Mouse (Mus musculus) hindbrain, postnatal 0 days (tissue): Measurements from ENCODE around the gene Matn3. TPM values are rescaled to one million over a fixed set of nuclear protein-coding genes. Genes with fewer than 3 reads are reported as not detected.
"Not testable (repeated sequence)": the region's sequence is repeated elsewhere in the genome, so short reads cannot be mapped to it uniquely, and the experiment has no call there.

Source experiments
- ATAC-seq: fragments of 200-750 bp; cut with Nextera tagmentation; 2 replicates; pipeline ENCODE4 v1.8.0; 2017; ENCODE audit warnings: mild to moderate bottlenecking, moderate TSS enrichment, moderate library complexity
- DNase-seq: peaks from one replicate; pipeline ENCODE4 v3.0.0-alpha.2; 2015; ENCODE audit warnings: low spot score
- H3K27ac ChIP-seq: fragments of 300-500 bp; sonication (generic); 2 replicates; pipeline ENCODE4 v1.5.1; 2014; ENCODE audit warnings: mild to moderate bottlenecking
- H3K27me3 ChIP-seq: fragments of 300-500 bp; sonication (generic); 2 replicates; pipeline ENCODE4 v1.6.1; 2014; ENCODE audit warnings: low read length, mixed read lengths; ENCODE audit not compliant: insufficient read depth
- H3K36me3 ChIP-seq: fragments of 300-500 bp; sonication (generic); 2 replicates; pipeline ENCODE4 v1.6.1; 2014; ENCODE audit warnings: low read length, mixed read lengths; ENCODE audit not compliant: insufficient read depth
- H3K4me1 ChIP-seq: fragments of 300-500 bp; sonication (generic); 2 replicates; pipeline ENCODE4 v1.6.1; 2014; ENCODE audit warnings: antibody characterized with exemption, low read length, mixed read lengths; ENCODE audit not compliant: insufficient read depth
- H3K4me2 ChIP-seq: fragments of 300-500 bp; sonication (generic); 2 replicates; pipeline ENCODE4 v1.6.1; 2014; ENCODE audit warnings: low read depth, mild to moderate bottlenecking, low read length, moderate library complexity, mixed read lengths
- H3K4me3 ChIP-seq: fragments of 300-500 bp; sonication (generic); 2 replicates; pipeline ENCODE4 v1.5.1; 2014; ENCODE audit warnings: low read length
- H3K9ac ChIP-seq: fragments of 300-500 bp; sonication (generic); replicated peaks from 2 replicates; pipeline ENCODE4 v1.6.1; 2014; ENCODE audit warnings: mild to moderate bottlenecking, low read length, moderate library complexity, mixed read lengths
- H3K9me3 ChIP-seq: fragments of 300-500 bp; sonication (generic); 2 replicates; pipeline ENCODE4 v1.6.1; 2016; ENCODE audit warnings: low read length, mixed read lengths
- CTCF ChIP-seq: IDR thresholded peaks from 2 replicates; pipeline ENCODE4 v1.5.1; 2016; ENCODE audit warnings: antibody characterized with exemption, control low read depth, low read depth
- WGBS: fragments of 180-500 bp; shearing (Covaris S2); extraction: QIAGEN DNeasy Blood & Tissue Kit; methylation state at CpG from one replicate; pipeline ENCODE4 v1.1.7; 2014; 5-methylcytosine and 5-hydroxymethylcytosine counted together
- polyA plus RNA-seq: library from polyadenylated mRNA; unstranded; fragments of >200 nt; fragmentation: Nextera tagmentation; extraction: Ambion mirVana; gene quantifications from 2 replicates; pipeline ENCODE4 v1.2.1, GENCODE M21; 2015
- total RNA-seq: library from RNA; depleted of rRNA; stranded (reverse); fragments of >200 nt; gene quantifications from 2 replicates; pipeline ENCODE4 v1.2.3, GENCODE M21; 2014

The Matn3 gene
- total and polyA plus RNA-seq, 2 experiments from 2014 or later, result 0.10 to 0.31 TPM

DNA sequence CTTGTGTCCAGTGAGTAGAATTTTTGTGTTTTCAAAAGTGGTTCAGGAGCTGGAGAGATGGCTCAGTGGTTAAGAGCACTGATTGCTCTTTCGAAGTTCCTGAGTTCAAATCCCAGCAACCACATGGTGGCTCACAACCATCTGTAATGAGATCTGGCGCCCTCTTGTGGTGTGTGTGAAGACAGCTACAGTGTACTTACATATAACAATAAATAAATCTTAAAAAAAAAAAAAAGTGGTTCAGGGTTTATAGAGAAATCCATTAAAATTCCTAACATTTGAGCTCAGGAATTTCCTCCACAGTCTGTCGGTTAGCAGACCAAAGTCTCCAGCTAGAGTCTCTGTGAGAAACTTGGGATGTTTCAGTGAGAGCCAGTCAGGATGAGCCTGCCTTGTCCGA is 11.5 kb upstream of the Matn3 start:
- not testable (repeated sequence) for H3K4me2 ChIP-seq, H3K4me3 ChIP-seq, H3K9me3 ChIP-seq, DNase-seq, H3K9ac ChIP-seq, H3K4me1 ChIP-seq, ATAC-seq, H3K27ac ChIP-seq, H3K27me3 ChIP-seq
- TF ChIP-seq CTCF, result peak; percentile 51
- peaks cover 44% of the 10 kb centered on the region for H3K36me3 ChIP-seq
- WGBS, result 77% methylated on average over 4 of the region's 4 CpGs

DNA sequence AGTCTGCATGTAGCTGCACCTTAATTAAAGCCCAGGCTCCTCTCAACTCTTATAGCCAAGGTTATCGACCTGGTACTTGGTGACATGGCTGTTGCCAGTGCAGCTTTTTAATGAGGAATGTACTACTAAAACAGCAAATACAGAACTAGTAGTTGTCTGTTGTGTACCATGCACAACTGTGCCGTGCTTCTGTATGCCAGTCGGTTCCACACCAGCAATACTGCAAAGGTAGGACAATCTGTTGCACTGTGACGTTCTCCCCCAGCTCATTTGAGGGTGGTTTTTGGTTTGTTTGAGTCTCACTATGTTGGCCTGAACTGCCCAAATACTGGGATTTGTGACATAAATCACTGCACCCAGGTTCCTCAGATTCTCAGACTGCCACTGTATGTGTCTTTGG is 8.2 kb upstream of the Matn3 start:
- ATAC-seq, result no peak
- no peak overlapping the region for H3K4me2 ChIP-seq
- H3K4me3 ChIP-seq, result no peak overlapping the region
- 92% methylated on average over 4 of the region's 4 CpGs for WGBS
- peaks cover 38% of the 10 kb centered on the region for H3K36me3 ChIP-seq
- no peaks in the 10 kb centered on the region for H3K27me3 ChIP-seq
- H3K9ac ChIP-seq, result no peak overlapping the region
- H3K9me3 ChIP-seq, result no peaks in the 10 kb centered on the region
- H3K27ac ChIP-seq, result no peak overlapping the region
- no peak for TF ChIP-seq CTCF
- no peak for DNase-seq
- H3K4me1 ChIP-seq, result no peaks in the 10 kb centered on the region

GRCm38 (mm10) chr12:8940011-8941005 is 7.4 kb upstream of the Matn3 start:
- TF ChIP-seq CTCF, result no peak
- H3K4me2 ChIP-seq, result no peak overlapping the region

DNA sequence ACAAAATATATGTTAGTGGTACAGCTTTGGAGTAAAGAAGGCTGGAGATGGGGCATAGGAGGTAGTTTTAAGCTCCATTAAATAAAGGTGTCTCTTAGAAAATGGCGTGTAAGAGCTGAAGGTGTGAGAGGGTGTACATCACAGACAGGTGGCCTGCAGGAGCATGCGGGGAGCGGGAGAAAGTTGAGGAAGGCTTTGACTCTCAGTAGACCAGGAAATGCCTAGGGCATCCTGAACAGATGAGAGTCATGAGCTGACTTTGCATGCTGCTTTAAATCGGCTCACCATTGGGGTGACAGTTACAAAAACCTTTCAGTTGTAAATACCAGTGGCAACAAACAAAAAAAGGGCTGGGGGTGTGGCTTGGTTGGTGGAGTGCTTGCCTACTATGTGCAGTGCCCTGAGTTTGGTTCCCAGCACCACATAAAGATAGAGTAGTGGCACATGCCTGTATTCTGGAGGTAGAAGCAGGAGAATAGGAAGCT is 6.6 kb upstream of the Matn3 start:
- ATAC-seq, result no peak
- 69% methylated on average over 4 of the region's 4 CpGs for WGBS

More at GRCm38 (mm10) chr12:8940011-8941005, 7.4 kb upstream of the Matn3 start:
- Histone ChIP-seq H3K9me3 (no peaks in the 10 kb centered on the region), H3K27ac (no peak overlapping the region), H3K4me1 (no peaks in the 10 kb centered on the region), H3K27me3 (no peaks in the 10 kb centered on the region), H3K36me3 (peaks cover 30% of the 10 kb centered on the region), H3K9ac (no peak overlapping the region), H3K4me3 (no peak overlapping the region)
- DNase-seq (no peak), ATAC-seq (no peak)
- WGBS, result 70% methylated on average over 12 of the region's 12 CpGs

DNA sequence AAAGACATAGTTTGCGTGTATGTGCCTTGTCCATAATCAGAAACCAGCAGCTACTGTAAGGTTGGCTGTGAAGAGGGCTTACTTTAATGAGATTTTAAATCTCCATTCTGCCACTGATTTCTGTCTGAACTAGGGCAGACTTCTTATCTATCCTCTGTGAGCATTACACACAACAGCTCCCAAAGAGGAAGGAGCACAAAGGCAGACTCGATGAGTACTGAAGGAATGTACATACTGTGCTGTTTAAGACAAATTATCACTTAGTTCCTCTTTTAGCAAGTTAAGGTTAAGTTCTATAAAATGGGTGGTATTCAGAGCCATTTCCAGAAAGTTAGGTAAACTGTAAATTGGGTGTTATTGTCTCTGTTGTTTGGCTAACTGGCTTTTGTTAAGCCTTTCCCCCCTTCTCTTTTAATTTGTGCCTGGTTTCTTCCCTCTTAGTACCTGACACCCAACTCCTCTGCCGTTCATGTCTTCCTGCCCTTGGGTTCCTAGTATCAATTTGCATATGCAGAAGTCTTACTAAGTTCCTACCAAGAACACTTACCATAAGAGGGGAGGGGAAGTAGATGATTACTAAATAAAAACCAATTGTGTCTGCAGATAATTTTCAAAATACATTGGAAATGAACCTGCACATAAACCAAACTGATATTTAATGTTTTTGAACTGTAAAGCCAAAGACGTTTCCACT is 5.9 kb upstream of the Matn3 start:
- Histone ChIP-seq H3K36me3 (peaks cover 21% of the 10 kb centered on the region), H3K27ac (no peak overlapping the region), H3K4me1 (no peaks in the 10 kb centered on the region), H3K4me3 (no peak overlapping the region), H3K9me3 (no peaks in the 10 kb centered on the region), H3K9ac (no peak overlapping the region), H3K27me3 (no peaks in the 10 kb centered on the region), H3K4me2 (no peak overlapping the region)
- WGBS, result 70% methylated on average over 4 of the region's 4 CpGs
- ATAC-seq (no peak), DNase-seq (no peak)
- TF ChIP-seq CTCF, result no peak

More for the DNA sequence above, 6.6 kb upstream of the Matn3 start:
- Histone ChIP-seq H3K27me3 (no peaks in the 10 kb centered on the region), H3K9ac (no peak overlapping the region), H3K4me1 (no peaks in the 10 kb centered on the region), H3K36me3 (peaks cover 21% of the 10 kb centered on the region), H3K4me2 (no peak overlapping the region), H3K9me3 (no peaks in the 10 kb centered on the region), H3K4me3 (no peak overlapping the region), H3K27ac (no peak overlapping the region)
- TF ChIP-seq CTCF, result no peak
- no peak for DNase-seq

DNA sequence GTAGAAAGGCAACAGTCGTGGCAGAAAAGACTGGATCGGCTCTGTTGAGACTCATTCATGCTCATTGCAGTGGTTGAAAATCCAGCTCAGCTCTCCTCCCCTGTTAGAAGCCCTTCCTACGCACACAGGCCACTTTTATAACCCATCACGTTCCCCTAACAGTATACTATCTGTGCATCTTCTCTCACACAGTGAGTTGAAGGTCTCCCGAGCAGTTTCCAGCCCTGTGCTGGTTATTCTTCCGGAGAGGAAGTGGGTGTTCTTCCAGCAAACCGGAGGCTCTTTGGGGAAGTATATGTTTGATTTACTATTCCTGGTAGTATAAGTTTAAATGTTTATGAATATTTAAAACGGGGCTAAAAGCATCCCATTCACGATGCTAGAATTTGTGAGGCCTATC is 566 bp upstream of the Matn3 start:
- H3K9ac ChIP-seq, result no peak overlapping the region; the same call in 1 of the 2 replicates
- H3K4me2 ChIP-seq, result peak overlapping the region; percentile 97
- no peaks in the 10 kb centered on the region for H3K27me3 ChIP-seq
- peaks cover 10% of the 10 kb centered on the region; the same call in 1 of the 2 replicates for H3K4me1 ChIP-seq
- DNase-seq, result no peak
- H3K9me3 ChIP-seq, result no peaks in the 10 kb centered on the region
- TF ChIP-seq CTCF, result no peak
- ATAC-seq, result no peak
- 65% methylated on average over 9 of the region's 9 CpGs for WGBS
- no peak overlapping the region for H3K4me3 ChIP-seq
- H3K36me3 ChIP-seq, result no peaks in the 10 kb centered on the region
- no peak overlapping the region for H3K27ac ChIP-seq
